Mouse (Mus musculus) monocyte, adult 5-6 weeks (primary cell): ENCODE measurements around the gene Nell2. TPM values are rescaled to one million over a fixed set of nuclear protein-coding genes. Genes with fewer than 3 reads are reported as not detected.

Experiments used
- ATAC-seq: fragments of 153-309, 156-312 bp; replicated peaks from 2 replicates; pipeline ENCODE4 v1.8.0; 2017; ENCODE audit warnings: mild to moderate bottlenecking; ENCODE audit not compliant: low TSS enrichment, insufficient number of reproducible peaks, severe bottlenecking, poor library complexity, low FRiP score
- total RNA-seq: library from RNA; stranded (forward); fragments of 200-1000, 200-491, 200-594 nt; gene quantifications from 3 replicates; pipeline ENCODE4 v1.2.3, GENCODE M21; 2017

The Nell2 gene
- total RNA-seq, 1 experiment from 2014 or later, result not detected

DNA sequence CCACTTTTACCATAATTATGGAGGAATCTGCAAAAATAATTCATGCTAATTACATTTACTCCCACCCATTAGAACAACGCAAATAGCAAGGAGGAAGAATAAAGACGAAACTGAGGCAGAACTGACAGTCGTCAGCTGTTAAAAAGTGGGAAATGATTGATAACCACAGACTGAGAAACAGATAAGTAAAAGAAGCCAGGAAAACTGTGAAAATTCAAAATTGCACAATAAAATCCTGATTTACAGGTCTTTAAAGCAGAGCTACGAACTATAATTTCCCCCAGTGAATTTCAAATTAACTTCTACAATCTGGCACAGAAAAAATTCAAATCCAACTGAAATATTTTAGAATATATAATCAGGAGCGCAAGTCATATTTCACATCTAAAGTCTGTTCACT lies 138.0 kb downstream of the Nell2 start:
- ATAC-seq, result no peak

DNA sequence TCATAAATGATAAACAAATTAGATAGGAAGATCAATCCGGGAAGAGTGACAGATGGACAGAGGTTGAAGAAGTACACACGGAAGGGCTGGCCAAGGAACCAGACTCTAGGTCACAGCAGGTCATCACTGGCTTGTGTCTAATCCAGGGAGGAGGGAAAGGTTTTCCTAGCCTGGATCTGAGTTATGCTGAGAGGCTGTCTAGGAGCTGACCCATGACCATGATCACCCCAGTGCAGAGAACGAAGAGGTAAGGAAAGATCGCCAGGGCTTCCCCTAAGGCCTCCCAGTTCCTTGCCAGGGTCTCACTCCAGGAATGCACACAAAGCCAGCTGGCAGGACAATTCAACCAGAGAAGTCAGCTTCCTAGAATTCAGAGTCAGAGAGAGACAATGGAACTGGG lies 139.4 kb downstream of the Nell2 start:
- no peak for ATAC-seq

DNA sequence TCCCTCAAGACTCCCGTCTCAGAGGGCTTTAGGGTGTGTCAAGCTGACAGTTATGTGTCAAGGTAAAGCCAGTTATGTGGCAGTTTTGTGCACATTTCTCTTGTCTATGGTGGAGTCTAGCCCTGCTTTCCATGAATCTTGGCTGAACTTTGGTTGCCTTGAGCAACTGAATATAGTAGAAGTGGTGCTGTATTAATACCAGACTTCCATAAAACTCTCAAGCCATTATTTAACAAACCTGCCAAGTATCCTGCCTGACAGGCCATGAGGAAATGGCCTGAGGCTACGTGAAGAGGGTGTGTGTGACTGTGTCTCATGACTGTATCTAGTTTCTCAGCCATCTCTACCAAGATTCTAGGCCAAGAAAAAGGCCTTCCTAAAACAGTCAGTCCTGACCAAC lies 147.5 kb downstream of the Nell2 start:
- no peak for ATAC-seq

DNA sequence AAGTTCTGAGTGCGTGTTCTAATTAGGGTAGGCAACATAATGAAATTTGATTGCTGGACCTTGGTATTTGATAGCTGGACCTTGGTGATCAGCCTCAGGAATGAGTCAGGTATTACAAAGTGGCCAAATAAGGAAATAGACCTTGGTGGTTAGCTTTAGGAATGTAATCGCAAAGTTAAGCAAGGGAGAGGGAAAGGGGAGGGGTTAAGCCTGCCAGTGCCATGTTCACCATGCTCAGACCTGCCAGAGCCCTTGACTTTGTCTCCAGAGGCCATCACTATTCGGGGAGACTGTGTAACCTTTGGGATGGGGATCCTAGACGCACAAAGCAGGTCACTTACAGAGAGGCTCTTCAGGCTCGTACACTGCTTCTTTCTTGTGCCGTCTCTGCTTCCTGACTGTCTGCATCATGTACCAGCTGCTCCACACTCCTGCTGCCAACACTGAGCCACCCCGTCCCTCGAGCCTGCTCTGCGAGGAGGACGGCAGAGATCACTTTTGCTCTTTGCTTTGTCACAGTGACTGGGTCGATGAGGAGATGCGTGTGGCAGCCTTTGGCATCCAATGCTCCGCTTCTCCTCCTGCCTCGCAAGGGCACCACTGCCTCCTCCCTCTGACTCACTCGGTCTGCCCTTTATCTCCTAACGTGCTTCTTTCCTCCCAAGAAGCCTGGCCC lies 157.5 kb downstream of the Nell2 start:
- ATAC-seq, result no peak

DNA sequence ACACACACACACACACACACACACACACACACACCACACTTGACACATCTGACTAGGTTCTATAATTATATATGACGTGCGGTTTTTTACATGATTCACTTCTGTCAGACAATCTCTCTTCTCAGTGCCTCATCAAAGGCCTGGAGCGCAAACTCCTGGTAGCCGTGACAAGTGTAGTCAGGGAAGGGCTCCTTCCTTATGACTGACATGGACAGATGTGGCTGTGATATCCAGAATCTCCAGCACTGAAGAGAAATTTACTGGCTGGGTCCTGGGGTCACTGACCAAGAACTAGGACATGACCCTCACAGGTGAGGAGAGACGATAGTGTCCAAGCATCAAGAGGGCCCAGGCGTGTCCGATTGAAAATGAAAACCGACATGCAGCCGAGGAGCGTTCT lies 160.2 kb downstream of the Nell2 start:
- no peak for ATAC-seq

DNA sequence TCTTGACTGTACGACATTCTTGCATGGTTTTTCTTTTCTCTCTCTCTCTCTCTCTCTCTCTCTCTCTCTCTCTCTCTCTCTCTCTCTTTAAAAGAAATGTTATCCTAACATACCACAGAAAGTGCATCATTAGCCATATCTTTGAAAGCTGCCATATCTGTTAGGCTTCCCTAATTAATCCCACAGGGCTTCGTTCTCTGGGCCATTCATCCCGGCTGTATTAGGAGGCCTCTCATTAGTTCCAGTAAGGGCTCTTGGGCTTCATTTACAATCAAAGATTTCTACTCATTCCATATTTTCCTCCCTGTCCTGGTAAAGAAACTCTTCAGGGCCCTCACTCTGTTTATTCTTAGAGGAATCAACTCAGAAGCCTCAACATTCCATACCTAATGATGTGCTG lies 161.9 kb downstream of the Nell2 start:
- no peak for ATAC-seq

DNA sequence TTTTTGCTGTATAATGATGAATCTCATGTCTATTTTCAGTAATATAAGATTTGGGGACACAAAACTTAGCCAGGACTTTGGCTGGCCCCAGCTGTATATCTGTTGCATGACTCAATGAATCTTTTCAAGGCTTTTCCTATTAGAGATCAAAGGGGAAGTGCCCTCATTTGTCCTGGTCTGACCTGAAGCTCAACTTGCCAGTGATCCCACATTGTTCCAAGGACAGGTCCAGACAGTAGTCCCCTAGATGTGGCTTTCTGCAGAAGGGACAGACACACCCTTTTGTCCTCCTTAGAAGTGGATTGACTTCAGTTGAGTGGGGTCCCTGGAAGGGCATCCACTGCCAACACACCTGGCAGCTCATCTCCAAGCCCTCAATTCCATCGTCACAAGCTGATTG lies 173.6 kb downstream of the Nell2 start:
- no peak for ATAC-seq

DNA sequence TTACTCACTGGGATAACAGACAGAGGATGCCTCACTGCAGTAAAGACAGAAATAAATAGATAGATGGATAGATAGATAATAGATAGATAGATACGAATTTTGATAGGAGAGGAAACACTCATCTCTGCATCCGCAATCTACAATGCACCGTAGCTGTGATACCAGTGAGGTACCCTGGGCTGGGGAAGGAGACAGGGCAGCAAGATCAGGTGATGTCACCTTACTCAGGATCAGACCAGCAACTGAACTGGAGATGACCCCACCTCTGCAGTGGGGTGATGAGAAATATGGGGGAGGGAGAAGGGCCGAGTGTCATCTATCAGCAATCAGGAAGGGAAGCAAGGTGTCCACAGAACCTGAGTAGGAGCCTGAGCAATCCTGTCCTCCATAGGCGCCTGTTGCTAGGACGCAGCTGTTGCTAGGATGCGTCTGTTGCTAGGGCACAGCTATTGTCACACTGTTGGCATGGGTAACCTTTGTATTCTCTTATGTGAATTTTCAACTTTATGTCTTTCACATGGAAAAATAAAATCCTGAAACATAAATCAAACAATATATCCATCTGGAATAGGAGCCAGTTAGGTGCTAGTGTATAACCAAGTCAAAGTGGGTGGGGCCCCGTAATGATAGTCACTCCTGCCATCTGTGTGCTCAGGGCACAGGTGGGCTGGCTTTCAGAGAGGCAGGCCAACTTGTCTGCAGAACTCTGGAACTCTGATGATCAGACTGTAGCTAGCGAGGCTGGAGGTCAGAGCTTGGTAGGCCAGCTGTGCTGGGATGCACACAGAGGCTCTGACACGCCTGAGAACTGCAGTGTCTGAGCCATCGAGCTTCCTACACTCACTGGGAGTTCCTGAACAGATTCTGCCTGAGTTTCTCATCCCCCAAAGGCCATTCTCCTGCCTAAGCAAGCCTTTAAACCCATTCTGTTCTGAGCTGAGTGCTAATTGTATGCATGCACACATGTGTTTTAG lies 193.7 kb downstream of the Nell2 start:
- ATAC-seq, result no peak

DNA sequence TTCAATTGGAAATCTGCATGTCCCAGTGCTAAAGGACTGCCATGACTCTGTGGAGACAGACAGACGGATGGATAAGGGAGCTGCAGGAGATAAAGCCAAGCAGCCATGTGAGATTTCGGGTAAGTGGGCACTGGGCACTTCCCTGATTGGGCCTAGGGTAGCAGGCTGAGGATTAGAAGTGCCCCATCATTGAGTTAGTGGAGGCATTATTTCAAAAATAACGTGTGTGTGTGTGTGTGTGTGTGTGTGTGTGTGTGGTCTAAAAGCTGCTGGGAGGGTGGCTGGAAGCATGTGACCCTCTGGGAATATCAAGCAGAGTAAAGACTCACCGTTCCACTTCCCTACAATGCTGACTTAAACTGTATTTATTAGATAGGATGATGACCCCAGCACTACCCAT lies 195.1 kb downstream of the Nell2 start:
- no peak for ATAC-seq

DNA sequence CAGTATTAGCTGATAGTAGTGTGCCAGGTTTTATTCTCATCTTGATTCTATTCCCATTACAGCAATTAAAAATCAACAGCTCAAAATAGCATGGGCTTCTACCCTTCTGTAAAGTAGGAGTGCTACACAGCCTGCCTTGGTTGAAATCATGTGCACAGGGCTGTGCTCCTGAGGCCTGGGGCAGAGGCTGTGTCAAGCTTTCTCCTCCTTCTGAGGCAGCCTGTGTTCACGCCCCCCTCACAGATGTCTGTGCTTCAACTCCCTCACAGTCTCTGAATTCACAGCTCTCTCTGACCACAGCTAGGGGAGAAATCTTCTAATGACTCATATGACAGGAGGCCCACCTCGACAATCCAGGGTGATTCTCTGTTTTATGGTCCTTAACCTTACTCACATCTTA lies 197.4 kb downstream of the Nell2 start:
- no peak for ATAC-seq

DNA sequence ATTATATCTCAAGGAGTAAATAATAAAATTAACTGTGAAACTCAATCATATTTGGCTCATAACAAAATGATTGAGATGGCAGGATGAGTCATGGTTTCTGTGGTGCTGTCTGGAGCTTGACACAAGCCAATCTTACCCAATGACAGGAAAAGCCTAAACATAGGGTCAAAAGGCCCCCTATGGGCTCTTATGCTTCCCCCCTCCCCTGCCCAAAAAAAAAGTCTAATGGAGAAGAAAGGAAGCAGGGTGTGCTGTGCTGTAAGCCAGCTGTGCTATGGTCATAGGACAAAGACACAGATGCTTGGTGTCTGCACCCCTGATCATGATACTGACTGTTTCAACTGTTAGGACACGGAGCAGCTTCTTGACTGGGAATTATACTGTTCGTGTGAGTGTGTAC lies 205.6 kb downstream of the Nell2 start:
- ATAC-seq, result no peak

DNA sequence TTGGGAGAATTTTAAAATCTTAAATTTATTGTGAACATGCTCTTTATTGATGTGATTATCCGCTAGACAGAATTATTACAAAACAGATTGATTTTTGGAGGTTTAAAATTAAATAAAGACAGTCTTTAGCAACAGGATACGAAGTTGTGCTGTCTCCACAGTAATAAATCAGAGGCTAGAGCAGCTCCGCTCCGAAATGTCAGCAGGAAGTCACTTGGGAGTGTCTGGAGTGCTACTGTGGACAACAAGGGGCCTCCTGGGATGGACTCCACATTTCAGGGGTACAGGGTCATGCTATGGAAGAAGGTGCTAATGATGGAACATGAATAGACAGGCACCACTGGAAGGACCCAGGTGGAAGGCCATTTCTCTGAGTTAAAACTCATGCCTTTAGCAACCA lies 211.7 kb downstream of the Nell2 start:
- no peak for ATAC-seq

DNA sequence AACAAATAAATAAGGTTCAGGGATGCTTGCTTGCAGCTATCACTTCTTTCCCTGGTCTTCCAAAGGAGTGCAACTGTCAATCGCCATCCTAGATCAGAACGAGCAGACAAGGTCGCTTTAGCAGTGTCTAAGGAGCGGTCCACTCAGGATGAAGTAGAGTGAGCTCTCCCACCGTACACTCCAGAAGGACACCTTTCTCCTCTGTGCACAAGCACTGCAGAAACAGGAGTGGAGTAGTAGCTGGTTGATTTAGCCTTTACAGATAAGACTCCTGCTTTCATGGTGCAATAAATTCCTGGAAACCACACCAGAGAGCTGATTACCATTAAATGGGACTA lies 213.6 kb downstream of the Nell2 start:
- no peak for ATAC-seq

DNA sequence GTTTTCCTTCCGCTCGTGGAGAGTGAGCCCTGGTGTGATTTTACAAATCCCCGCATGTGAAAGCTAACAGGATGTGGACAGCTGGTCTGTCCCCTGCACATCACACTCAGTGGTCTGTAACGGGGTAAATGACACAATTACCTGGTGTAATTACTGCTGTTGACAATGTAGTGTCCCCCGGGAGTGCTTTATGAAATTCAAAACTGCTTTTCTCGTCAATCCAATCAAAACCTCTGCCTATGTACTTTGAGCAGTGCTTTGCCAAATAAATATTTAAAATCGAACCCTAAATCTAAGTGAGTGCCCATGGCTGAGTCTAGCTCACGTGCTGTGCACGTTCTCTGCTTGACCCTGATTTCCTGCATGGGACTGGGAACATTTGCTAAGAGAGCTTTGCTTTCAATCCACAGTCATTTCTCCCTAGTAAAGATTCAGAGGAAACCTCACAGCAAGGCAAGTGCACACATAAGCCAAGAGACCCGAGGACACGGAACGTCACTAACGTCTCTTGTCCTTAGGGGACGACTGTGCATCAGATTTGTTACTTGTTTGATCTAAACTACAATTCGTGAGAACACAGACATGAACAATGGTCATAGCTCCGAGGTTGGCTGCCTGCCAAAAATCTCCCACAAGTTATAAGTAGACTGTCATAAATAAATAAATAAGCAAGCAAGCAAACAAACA lies 214.1 kb downstream of the Nell2 start:
- no peak for ATAC-seq

DNA sequence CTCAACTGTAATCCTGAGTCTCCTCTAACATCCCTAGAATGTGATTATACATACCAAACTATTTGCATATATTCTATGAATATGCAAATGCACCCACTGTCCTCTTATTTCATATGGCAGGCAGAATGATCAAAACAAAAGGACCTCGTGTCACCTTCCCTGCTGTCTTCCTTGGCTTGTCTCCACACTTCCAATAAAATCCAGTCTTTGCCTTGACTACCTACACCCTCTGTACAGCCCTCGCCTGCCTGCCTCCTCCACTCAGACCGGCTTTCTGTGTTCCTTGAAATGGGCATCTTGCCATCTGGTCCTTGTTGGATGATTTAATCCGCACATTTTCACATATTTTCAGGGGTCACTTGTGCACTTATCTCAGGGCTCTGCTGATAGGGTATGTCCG lies 215.1 kb downstream of the Nell2 start:
- no peak for ATAC-seq

DNA sequence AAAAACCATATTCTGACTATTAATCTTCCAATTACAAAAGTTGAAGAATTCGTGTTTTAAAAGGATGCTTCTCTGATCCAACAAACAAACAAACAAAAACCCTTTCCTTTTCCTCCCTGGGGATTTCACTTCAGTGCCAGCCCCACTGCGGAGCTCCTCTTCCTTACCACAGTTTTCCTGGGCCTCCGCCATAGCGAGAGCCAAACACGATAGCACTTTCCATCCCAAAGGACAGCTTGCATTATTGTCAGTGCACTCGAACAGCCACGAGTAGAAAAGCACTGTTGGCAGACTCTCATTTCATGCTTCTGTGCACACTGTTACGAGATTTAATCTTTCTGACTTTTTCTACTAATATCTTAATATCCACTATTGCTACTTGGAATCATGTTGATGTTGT lies 224.3 kb downstream of the Nell2 start:
- ATAC-seq, result no peak

DNA sequence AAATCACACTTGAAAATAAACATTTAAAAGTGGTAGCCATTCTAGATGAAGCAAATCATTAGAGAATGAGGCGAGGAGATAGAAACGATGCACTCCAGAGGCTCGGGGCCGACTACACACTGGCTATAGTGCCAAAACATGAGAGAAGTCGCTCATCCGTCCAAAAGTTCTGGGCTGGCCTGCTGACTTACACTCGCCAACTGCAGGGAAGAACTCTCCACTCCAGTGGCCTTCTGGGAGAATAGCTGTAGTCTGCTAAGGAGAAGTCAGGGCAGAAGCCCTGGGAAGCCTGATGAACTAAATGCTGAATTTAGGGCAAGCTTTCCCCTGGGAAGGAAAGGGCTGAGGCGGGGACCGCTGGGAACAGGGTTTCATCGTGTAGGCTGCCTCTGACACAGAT lies 231.8 kb downstream of the Nell2 start:
- no peak for ATAC-seq

DNA sequence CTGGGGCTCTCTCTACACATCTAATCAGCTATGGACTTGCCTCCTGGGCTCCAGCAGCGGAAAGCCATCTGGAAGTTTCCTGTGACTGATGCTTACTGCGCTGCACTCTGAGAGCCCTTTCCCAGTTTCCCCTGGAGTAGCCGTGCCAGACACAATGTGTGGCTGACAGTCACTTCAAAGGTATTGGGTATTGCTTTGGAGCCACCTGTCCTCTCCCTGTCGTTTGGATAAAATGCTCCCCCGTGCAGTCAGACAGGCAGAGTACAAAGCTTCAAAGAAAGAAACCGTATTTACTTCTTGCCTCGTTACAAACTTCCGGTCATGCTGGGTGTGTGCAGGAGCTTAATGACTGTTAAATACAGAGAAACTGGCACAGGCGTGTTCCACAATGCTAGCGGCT lies 239.3 kb downstream of the Nell2 start:
- ATAC-seq, result no peak

DNA sequence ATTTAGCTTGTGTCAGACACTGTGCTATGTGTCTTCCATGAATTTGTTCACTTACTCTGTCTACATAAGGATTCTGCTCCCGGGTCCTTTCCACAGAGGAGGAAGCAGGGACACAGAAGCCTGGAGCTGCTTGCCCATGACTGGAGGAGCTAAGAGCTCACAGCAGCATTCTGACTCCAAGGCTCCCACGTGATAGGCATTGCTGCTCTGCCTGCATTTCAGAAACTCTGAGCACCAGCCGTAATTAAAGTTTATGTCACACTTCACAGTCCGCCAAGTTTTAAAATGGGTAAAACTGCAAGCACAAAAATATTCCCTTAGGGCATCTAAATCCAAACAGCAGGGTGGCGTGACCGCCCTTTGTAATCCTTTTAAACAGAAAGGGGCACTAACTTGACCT lies 243.2 kb downstream of the Nell2 start:
- ATAC-seq, result no peak

DNA sequence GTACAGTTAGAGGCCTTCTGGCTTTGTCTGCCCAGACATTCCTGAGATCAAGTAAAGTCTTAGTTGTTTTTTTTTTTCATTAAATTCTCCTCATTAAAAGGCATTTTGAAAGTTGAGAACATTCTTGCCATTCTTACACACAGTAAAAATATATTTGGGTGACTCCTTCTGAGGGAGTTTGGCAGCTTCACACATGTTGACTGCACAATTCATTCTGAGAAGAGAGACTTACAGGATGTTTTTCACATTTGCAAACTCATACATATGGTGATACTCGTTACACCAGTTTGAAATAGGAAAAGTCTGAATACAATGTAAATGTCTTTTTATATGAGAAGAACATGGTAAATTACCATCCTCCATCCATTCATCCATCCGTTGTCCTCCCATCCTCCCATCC lies 247.4 kb downstream of the Nell2 start:
- ATAC-seq, result no peak
